Mouse (Mus musculus) midbrain, postnatal 0 days (tissue): ENCODE data around the gene Hspb6. TPM values are rescaled to one million over a fixed set of nuclear protein-coding genes. Genes with fewer than 3 reads are reported as not detected.

ENCODE experiments used
- ATAC-seq: fragments of 200-750 bp; cut with Nextera tagmentation; 2 replicates; pipeline ENCODE4 v1.8.0; 2017; ENCODE audit warnings: moderate number of reproducible peaks, mild to moderate bottlenecking, moderate TSS enrichment, moderate library complexity; ENCODE audit not compliant: low FRiP score
- DNase-seq: peaks from one replicate; pipeline ENCODE4 v3.0.0-alpha.2; 2015; ENCODE audit warnings: low spot score
- H3K27ac ChIP-seq: fragments of 300-500 bp; sonication (generic); 2 replicates; pipeline ENCODE4 v1.5.1; 2014; ENCODE audit warnings: low read depth, mild to moderate bottlenecking, low read length, mixed read lengths
- H3K27me3 ChIP-seq: fragments of 300-500 bp; sonication (generic); 2 replicates; pipeline ENCODE4 v1.6.1; 2014; ENCODE audit warnings: low read length, control low read depth, mixed read lengths; ENCODE audit not compliant: insufficient read depth
- H3K36me3 ChIP-seq: fragments of 300-500 bp; sonication (generic); 2 replicates; pipeline ENCODE4 v1.6.1; 2014; ENCODE audit warnings: low read length, control low read depth, mixed read lengths; ENCODE audit not compliant: insufficient read depth
- H3K4me1 ChIP-seq: fragments of 300-500 bp; sonication (generic); 2 replicates; pipeline ENCODE4 v1.6.1; 2014; ENCODE audit warnings: mild to moderate bottlenecking, control low read depth, antibody characterized with exemption, low read length, mixed read lengths; ENCODE audit not compliant: insufficient read depth
- H3K4me2 ChIP-seq: fragments of 300-500 bp; sonication (generic); 2 replicates; pipeline ENCODE4 v1.6.1; 2014; ENCODE audit warnings: low read depth, mild to moderate bottlenecking, low read length, mixed read lengths; ENCODE audit not compliant: poor library complexity, severe bottlenecking
- H3K4me3 ChIP-seq: fragments of 300-500 bp; sonication (generic); 2 replicates; pipeline ENCODE4 v1.5.1; 2014; ENCODE audit warnings: low read depth, mild to moderate bottlenecking, low read length, moderate library complexity
- H3K9ac ChIP-seq: fragments of 300-500 bp; sonication (generic); replicated peaks from 2 replicates; pipeline ENCODE4 v1.6.1; 2014; ENCODE audit warnings: mild to moderate bottlenecking, low read length, moderate library complexity, mixed read lengths; ENCODE audit not compliant: poor library complexity, severe bottlenecking
- H3K9me3 ChIP-seq: fragments of 300-500 bp; sonication (generic); 2 replicates; pipeline ENCODE4 v1.6.1; 2016; ENCODE audit warnings: low read length, control low read depth
- CTCF ChIP-seq: IDR thresholded peaks from 2 replicates; pipeline ENCODE4 v1.5.1; 2016; ENCODE audit warnings: antibody characterized with exemption, mild to moderate bottlenecking
- WGBS: fragments of 180-500 bp; shearing (Covaris S2); extraction: QIAGEN DNeasy Blood & Tissue Kit; methylation state at CpG from one replicate; pipeline ENCODE4 v1.1.7; 2014; 5-methylcytosine and 5-hydroxymethylcytosine counted together
- microRNA-seq: library from miRNA; unstranded; fragments of <30 nt; microRNA quantifications from one replicate; pipeline ENCODE4, GENCODE M21; 2016; ENCODE audit warnings: borderline number of aligned reads
- polyA plus RNA-seq: library from polyadenylated mRNA; unstranded; fragments of >200 nt; fragmentation: Nextera tagmentation; extraction: Ambion mirVana; gene quantifications from 2 replicates; pipeline ENCODE4 v1.2.1, GENCODE M21; 2015
- total RNA-seq: library from RNA; depleted of rRNA; stranded (reverse); fragments of >200 nt; gene quantifications from 2 replicates; pipeline ENCODE4 v1.2.3, GENCODE M21; 2014; rRNA removed

Gene Hspb6
- total and polyA plus RNA-seq, 2 experiments from 2014 or later: 6.2 to 13.5 TPM

- no peak for TF ChIP-seq CTCF
- Histone ChIP-seq H3K4me1 (no peaks in the 10 kb centered on the region), H3K9ac (no peak overlapping the region), H3K4me3 (no peak overlapping the region), H3K27me3 (no peaks in the 10 kb centered on the region), H3K4me2 (no peak overlapping the region), H3K36me3 (no peaks in the 10 kb centered on the region), H3K27ac (no peak overlapping the region), H3K9me3 (no peaks in the 10 kb centered on the region)
- DNase-seq (no peak), ATAC-seq (no peak)
- WGBS: 67% methylated on average over 3 of the region's 3 CpGs
These were observed 50.6 kb downstream of the Hspb6 start for GRCm38 (mm10) chr7:30602583-30602982.

DNA sequence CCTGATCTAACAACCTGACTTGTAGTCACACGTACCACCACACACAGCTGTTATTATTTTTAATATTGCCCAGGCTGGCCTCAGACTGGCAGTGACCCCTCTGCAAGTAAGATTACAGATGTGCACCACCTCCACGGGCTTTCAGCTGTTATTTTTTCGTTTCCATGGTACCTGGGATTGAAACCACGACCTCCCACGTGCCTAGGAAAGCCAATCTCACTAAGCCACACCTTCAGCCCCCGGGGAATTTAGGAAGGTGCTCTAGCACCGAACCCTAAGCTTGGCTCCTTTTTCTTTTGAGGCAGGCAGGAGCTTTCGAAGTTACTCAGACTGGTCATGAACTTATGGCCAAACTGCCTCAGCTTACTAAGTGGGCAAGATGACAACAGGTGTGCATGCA, 52.4 kb downstream of the Hspb6 start:
- no peak for TF ChIP-seq CTCF
- Histone ChIP-seq H3K4me3 (no peak overlapping the region), H3K9ac (no peak overlapping the region), H3K4me1 (no peaks in the 10 kb centered on the region), H3K9me3 (no peaks in the 10 kb centered on the region), H3K27me3 (no peaks in the 10 kb centered on the region), H3K36me3 (no peaks in the 10 kb centered on the region), H3K4me2 (no peak overlapping the region), H3K27ac (no peak overlapping the region)
- no peak for ATAC-seq
- 60% methylated on average over 8 of the region's 8 CpGs for WGBS
- DNase-seq: no peak

- H3K27ac ChIP-seq: no peak overlapping the region
- ATAC-seq (no peak), DNase-seq (no peak)
- WGBS: 89% methylated on average over 8 of the region's 8 CpGs
- no peak overlapping the region for H3K4me3 ChIP-seq
- no peak for TF ChIP-seq CTCF
- no peak overlapping the region for H3K9ac ChIP-seq
- H3K4me2 ChIP-seq: no peak overlapping the region
- H3K36me3 ChIP-seq: no peaks in the 10 kb centered on the region
- no peaks in the 10 kb centered on the region for H3K27me3 ChIP-seq
- H3K9me3 ChIP-seq: no peaks in the 10 kb centered on the region
- no peaks in the 10 kb centered on the region for H3K4me1 ChIP-seq
These were observed 53.0 kb downstream of the Hspb6 start for GRCm38 (mm10) chr7:30604944-30605343.

Small RNA genes within 50 kb of the gene (microRNA-seq; reads per million reads assigned to microRNA genes)
- gene Gm38670: not detected
- gene Mir3569: not detected

Other genes with a start within 250 kb of the Hspb6 start
Only the 30 nearest of the 34 such genes appear.
- 11.5 and 14.7 TPM in 2 replicates for gene Sdhaf1, start 228.3 kb upstream of the Hspb6 start, total RNA-seq
- 16.5 and 16.8 TPM in 2 replicates for gene Sdhaf1, start 228.3 kb upstream of the Hspb6 start, polyA plus RNA-seq
- gene Lrfn3, start 189.4 kb upstream of the Hspb6 start, total RNA-seq: 44.8 and 47.5 TPM in 2 replicates
- gene Lrfn3, start 189.4 kb upstream of the Hspb6 start, polyA plus RNA-seq: 22.1 and 24.8 TPM in 2 replicates
- 20.6 and 23.5 TPM in 2 replicates for gene Tyrobp, start 138.4 kb upstream of the Hspb6 start, total RNA-seq
- gene Tyrobp, start 138.4 kb upstream of the Hspb6 start, polyA plus RNA-seq: 43.7 and 46.5 TPM in 2 replicates
- gene Hcst, start 132.3 kb upstream of the Hspb6 start, total RNA-seq: not detected in 2 replicates
- gene Hcst, start 132.3 kb upstream of the Hspb6 start, polyA plus RNA-seq: 0.54 and 0.76 TPM in 2 replicates
- 2.1 and 2.2 TPM in 2 replicates for gene Nfkbid, start 130.4 kb upstream of the Hspb6 start, total RNA-seq
- 2.2 and 2.8 TPM in 2 replicates for gene Nfkbid, start 130.4 kb upstream of the Hspb6 start, polyA plus RNA-seq
- gene Aplp1, start 106.6 kb upstream of the Hspb6 start, total RNA-seq: 923 and 924 TPM in 2 replicates
- gene Aplp1, start 106.6 kb upstream of the Hspb6 start, polyA plus RNA-seq: 811 and 814 TPM in 2 replicates
- 0.99 and 4.9 TPM in 2 replicates for gene Kirrel2, start 94.5 kb upstream of the Hspb6 start, total RNA-seq
- gene Kirrel2, start 94.5 kb upstream of the Hspb6 start, polyA plus RNA-seq: 0.32 and 0.43 TPM in 2 replicates
- 0.33 TPM in 1 of 2 replicates, not detected in the other for gene Nphs1, start 93.9 kb upstream of the Hspb6 start, total RNA-seq
- 0.11 TPM in 1 of 2 replicates, not detected in the other for gene Nphs1, start 93.9 kb upstream of the Hspb6 start, polyA plus RNA-seq
- not detected in 2 replicates for gene Prodh2, start 58.6 kb upstream of the Hspb6 start, total RNA-seq
- gene Prodh2, start 58.6 kb upstream of the Hspb6 start, polyA plus RNA-seq: not detected in 2 replicates
- 67.0 and 68.2 TPM in 2 replicates for gene Arhgap33, start 17.1 kb upstream of the Hspb6 start, total RNA-seq
- 113 TPM in 2 replicates for gene Arhgap33, start 17.1 kb upstream of the Hspb6 start, polyA plus RNA-seq
- gene Proser3, start 121 bp downstream of the Hspb6 start, total RNA-seq: 15.2 and 23.3 TPM in 2 replicates
- gene Proser3, start 121 bp downstream of the Hspb6 start, polyA plus RNA-seq: 3.3 and 3.4 TPM in 2 replicates
- 15.7 and 32.0 TPM in 2 replicates for gene Lin37, start 7.7 kb downstream of the Hspb6 start, total RNA-seq
- 53.5 and 54.1 TPM in 2 replicates for gene Lin37, start 7.7 kb downstream of the Hspb6 start, polyA plus RNA-seq
- gene U2af1l4, start 11.1 kb downstream of the Hspb6 start, total RNA-seq: 54.7 and 64.2 TPM in 2 replicates
- 96.4 and 97.0 TPM in 2 replicates for gene U2af1l4, start 11.1 kb downstream of the Hspb6 start, polyA plus RNA-seq
- 6.0 and 8.4 TPM in 2 replicates for gene Gm49396, start 11.2 kb downstream of the Hspb6 start, total RNA-seq
- gene Gm49396, start 11.2 kb downstream of the Hspb6 start, polyA plus RNA-seq: 4.9 and 7.2 TPM in 2 replicates
- 63.8 and 133 TPM in 2 replicates for gene Psenen, start 11.4 kb downstream of the Hspb6 start, total RNA-seq
- 135 and 144 TPM in 2 replicates for gene Psenen, start 11.4 kb downstream of the Hspb6 start, polyA plus RNA-seq
- 0.99 and 1.9 TPM in 2 replicates for gene Igflr1, start 13.2 kb downstream of the Hspb6 start, total RNA-seq
- gene Igflr1, start 13.2 kb downstream of the Hspb6 start, polyA plus RNA-seq: 3.1 and 5.6 TPM in 2 replicates
- gene Kmt2b, start 36.5 kb downstream of the Hspb6 start, total RNA-seq: 38.8 and 39.5 TPM in 2 replicates
- gene Kmt2b, start 36.5 kb downstream of the Hspb6 start, polyA plus RNA-seq: 5.3 and 8.3 TPM in 2 replicates
- not detected in 2 replicates for gene Zbtb32, start 46.7 kb downstream of the Hspb6 start, total RNA-seq
- gene Zbtb32, start 46.7 kb downstream of the Hspb6 start, polyA plus RNA-seq: 0.22 and 0.39 TPM in 2 replicates
- gene Upk1a, start 60.7 kb downstream of the Hspb6 start, total RNA-seq: 0.76 and 1.5 TPM in 2 replicates
- 0.65 and 0.84 TPM in 2 replicates for gene Upk1a, start 60.7 kb downstream of the Hspb6 start, polyA plus RNA-seq
- 310 and 337 TPM in 2 replicates for gene Cox6b1, start 74.0 kb downstream of the Hspb6 start, total RNA-seq
- gene Cox6b1, start 74.0 kb downstream of the Hspb6 start, polyA plus RNA-seq: 1,351 and 1,409 TPM in 2 replicates
- 1.2 TPM in 1 of 2 replicates, not detected in the other for gene Etv2, start 83.7 kb downstream of the Hspb6 start, total RNA-seq
- 0.15 TPM in 1 of 2 replicates, not detected in the other for gene Etv2, start 83.7 kb downstream of the Hspb6 start, polyA plus RNA-seq
- gene Rbm42, start 98.1 kb downstream of the Hspb6 start, total RNA-seq: 163 and 185 TPM in 2 replicates
- gene Rbm42, start 98.1 kb downstream of the Hspb6 start, polyA plus RNA-seq: 120 and 123 TPM in 2 replicates
- 17.9 and 22.7 TPM in 2 replicates for gene Haus5, start 112.8 kb downstream of the Hspb6 start, total RNA-seq
- 19.8 and 20.0 TPM in 2 replicates for gene Haus5, start 112.8 kb downstream of the Hspb6 start, polyA plus RNA-seq
- gene Pmis2, start 119.4 kb downstream of the Hspb6 start, total RNA-seq: not detected in 2 replicates
- not detected in 2 replicates for gene Pmis2, start 119.4 kb downstream of the Hspb6 start, polyA plus RNA-seq
- gene 2200002J24Rik, start 146.7 kb downstream of the Hspb6 start, total RNA-seq: not detected in 2 replicates
- not detected in 2 replicates for gene 2200002J24Rik, start 146.7 kb downstream of the Hspb6 start, polyA plus RNA-seq
- gene Atp4a, start 160.0 kb downstream of the Hspb6 start, total RNA-seq: 0.82 and 2.3 TPM in 2 replicates
- 2.7 and 2.8 TPM in 2 replicates for gene Atp4a, start 160.0 kb downstream of the Hspb6 start, polyA plus RNA-seq
- gene Tmem147, start 177.4 kb downstream of the Hspb6 start, total RNA-seq: 166 and 167 TPM in 2 replicates
- gene Tmem147, start 177.4 kb downstream of the Hspb6 start, polyA plus RNA-seq: 290 and 318 TPM in 2 replicates
- not detected in 2 replicates for gene Gapdhs, start 191.5 kb downstream of the Hspb6 start, total RNA-seq
- 0.79 and 0.80 TPM in 2 replicates for gene Gapdhs, start 191.5 kb downstream of the Hspb6 start, polyA plus RNA-seq
- gene Sbsn, start 199.3 kb downstream of the Hspb6 start, total RNA-seq: 2.4 and 4.0 TPM in 2 replicates
- 1.8 and 4.1 TPM in 2 replicates for gene Sbsn, start 199.3 kb downstream of the Hspb6 start, polyA plus RNA-seq
- gene Dmkn, start 211.6 kb downstream of the Hspb6 start, total RNA-seq: 0.71 and 7.9 TPM in 2 replicates
- 4.5 and 4.9 TPM in 2 replicates for gene Dmkn, start 211.6 kb downstream of the Hspb6 start, polyA plus RNA-seq